Mouse (Mus musculus) MEL (cell line): ENCODE data around the gene Exosc10. TPM values are rescaled to one million over a fixed set of nuclear protein-coding genes. Genes with fewer than 3 reads are reported as not detected.
A peak's percentile ranks its signal among the peaks of the same experiment; 100 is the strongest.

Source experiments
- DNase-seq: peaks from one replicate; pipeline ENCODE4 v3.0.0; 2011; ENCODE audit warnings: low read depth, low spot score
- H3K27ac ChIP-seq: 2 replicates; pipeline ENCODE4 v1.5.1; 2012; ENCODE audit warnings: low read depth, mild to moderate bottlenecking, control low read depth, low read length, moderate library complexity; ENCODE audit not compliant: control insufficient read depth
- H3K27me3 ChIP-seq, 2 experiments: fragments of 150-350 bp in 1 of 2; sonication (generic) in 1 of 2; 2 replicates each; pipeline ENCODE4 v1.6.1; 2012; ENCODE audit warnings: low read length in 2 of 2, mild to moderate bottlenecking in 2 of 2, improper control_type of control experiment in 1 of 2, moderate library complexity in 1 of 2; ENCODE audit not compliant: insufficient read depth in 2 of 2, control insufficient read depth in 1 of 2
- H3K36me3 ChIP-seq, 2 experiments: 2 replicates each; pipeline ENCODE4 v1.6.1; 2012 to 2014; ENCODE audit warnings: low read length in 2 of 2, improper control_type of control experiment in 1 of 2, inconsistent platforms in 1 of 2, mild to moderate bottlenecking in 1 of 2; ENCODE audit not compliant: insufficient read depth in 2 of 2, control insufficient read depth in 1 of 2
- H3K4me1 ChIP-seq, 2 experiments: fragments of 150-350 bp in 1 of 2; sonication (generic) in 1 of 2; 2 replicates each; pipeline ENCODE4 v1.6.1; 2012; ENCODE audit warnings: low read length in 2 of 2, improper control_type of control experiment in 1 of 2, mild to moderate bottlenecking in 1 of 2; ENCODE audit not compliant: insufficient read depth in 2 of 2, control insufficient read depth in 1 of 2
- H3K4me3 ChIP-seq, 2 experiments: fragments of 150-350 bp in 1 of 2; sonication (generic) in 1 of 2; 2 replicates each; pipeline ENCODE4 v1.5.1; 2012; ENCODE audit warnings: low read depth in 2 of 2, low read length in 2 of 2, mild to moderate bottlenecking in 2 of 2, moderate library complexity in 2 of 2, control low read depth in 1 of 2, improper control_type of control experiment in 1 of 2; ENCODE audit not compliant: control insufficient read depth in 1 of 2, insufficient read depth in 1 of 2
- H3K79me2 ChIP-seq: 2 replicates; pipeline ENCODE4 v1.6.1; 2012; ENCODE audit warnings: mild to moderate bottlenecking, low read length, moderate library complexity; ENCODE audit not compliant: control insufficient read depth, poor library complexity, insufficient read depth
- H3K9ac ChIP-seq: 2 replicates; pipeline ENCODE4 v1.6.1; 2012; ENCODE audit warnings: low read depth, mild to moderate bottlenecking, control low read depth, low read length, moderate library complexity; ENCODE audit not compliant: control insufficient read depth, poor library complexity, severe bottlenecking
- H3K9me3 ChIP-seq: fragments of 150-350 bp; sonication (generic); replicated peaks from 2 replicates; pipeline ENCODE4 v1.6.1; 2012; ENCODE audit warnings: mild to moderate bottlenecking, low read length, improper control_type of control experiment, moderate library complexity; ENCODE audit not compliant: insufficient read depth
- BHLHE40 ChIP-seq: IDR thresholded peaks from 2 replicates; pipeline ENCODE4 v1.6.1; 2012; ENCODE audit warnings: low read depth, mild to moderate bottlenecking, inconsistent platforms, low read length, improper control_type of control experiment, borderline replicate concordance
- CHD1 ChIP-seq: IDR thresholded peaks from 2 replicates; pipeline ENCODE4 v1.6.1; 2012; ENCODE audit warnings: low read depth, mild to moderate bottlenecking, inconsistent platforms, low read length, improper control_type of control experiment
- CHD2 ChIP-seq: IDR thresholded peaks from 2 replicates; pipeline ENCODE4 v1.6.1; 2011; ENCODE audit warnings: low read length, improper control_type of control experiment
- E2F4 ChIP-seq: IDR thresholded peaks from 2 replicates; pipeline ENCODE4 v1.6.1; 2011; ENCODE audit warnings: low read depth, low read length, improper control_type of control experiment, borderline replicate concordance
- ELF1 ChIP-seq: IDR thresholded peaks from 2 replicates; pipeline ENCODE4 v1.6.1; 2014; ENCODE audit warnings: low read depth, mild to moderate bottlenecking, inconsistent platforms, low read length, improper control_type of control experiment, moderate library complexity
- ETS1 ChIP-seq: IDR thresholded peaks from 2 replicates; pipeline ENCODE4 v1.6.1; 2012; ENCODE audit warnings: low read depth, mild to moderate bottlenecking, inconsistent platforms, low read length, improper control_type of control experiment, moderate library complexity
- HCFC1 ChIP-seq: IDR thresholded peaks from 2 replicates; pipeline ENCODE4 v1.6.1; 2012; ENCODE audit warnings: low read depth, mild to moderate bottlenecking, inconsistent platforms, low read length, improper control_type of control experiment, moderate library complexity
- MAFK ChIP-seq: IDR thresholded peaks from 2 replicates; pipeline ENCODE4 v1.6.1; 2011; ENCODE audit warnings: low read depth, mild to moderate bottlenecking, low read length, improper control_type of control experiment, borderline replicate concordance
- MAX ChIP-seq: IDR thresholded peaks from 2 replicates; pipeline ENCODE4 v1.6.1; 2011; ENCODE audit warnings: low read length, improper control_type of control experiment
- MEF2A ChIP-seq: IDR thresholded peaks from 2 replicates; pipeline ENCODE4 v1.6.1; 2014; ENCODE audit warnings: low read depth, mild to moderate bottlenecking, inconsistent platforms, low read length, improper control_type of control experiment; ENCODE audit not compliant: poor library complexity, insufficient replicate concordance, severe bottlenecking; ENCODE audit errors: extremely low read depth
- MXI1 ChIP-seq: IDR thresholded peaks from 2 replicates; pipeline ENCODE4 v1.6.1; 2011; ENCODE audit warnings: mild to moderate bottlenecking, low read depth, low read length, improper control_type of control experiment
- MYC ChIP-seq: IDR thresholded peaks from 2 replicates; pipeline ENCODE4 v1.6.1; 2011; ENCODE audit warnings: low read depth, mild to moderate bottlenecking, low read length, improper control_type of control experiment, moderate library complexity
- NELFE ChIP-seq: IDR thresholded peaks from 2 replicates; pipeline ENCODE4 v1.6.1; 2011; ENCODE audit warnings: low read depth, low read length, improper control_type of control experiment
- POLR2A ChIP-seq, 2 experiments: IDR thresholded peaks; 2 replicates each; pipeline ENCODE4 v1.6.1; 2011 to 2012; ENCODE audit warnings: low read length in 2 of 2, mild to moderate bottlenecking in 2 of 2, control low read depth in 1 of 2, improper control_type of control experiment in 1 of 2, low read depth in 1 of 2, moderate library complexity in 1 of 2; ENCODE audit not compliant: control insufficient read depth in 1 of 2, insufficient read depth in 1 of 2, poor library complexity in 1 of 2
- POLR2AphosphoS2 ChIP-seq: IDR thresholded peaks from 2 replicates; pipeline ENCODE4 v1.6.1; 2011; ENCODE audit warnings: low read length, improper control_type of control experiment
- POLR2AphosphoS5 ChIP-seq: IDR thresholded peaks from 2 replicates; pipeline ENCODE4 v1.6.1; 2012; ENCODE audit warnings: low read depth, borderline replicate concordance, mild to moderate bottlenecking, inconsistent platforms, low read length, moderate library complexity, mixed read lengths
- RAD21 ChIP-seq: IDR thresholded peaks from 2 replicates; pipeline ENCODE4 v1.6.1; 2011; ENCODE audit warnings: mild to moderate bottlenecking, low read depth, low read length, improper control_type of control experiment
- RCOR1 ChIP-seq: IDR thresholded peaks from 2 replicates; pipeline ENCODE4 v1.6.1; 2012; ENCODE audit warnings: low read depth, mild to moderate bottlenecking, inconsistent platforms, low read length, improper control_type of control experiment
- SIN3A ChIP-seq: IDR thresholded peaks from 2 replicates; pipeline ENCODE4 v1.6.1; 2012; ENCODE audit warnings: low read length, improper control_type of control experiment, inconsistent platforms
- TAL1 ChIP-seq: IDR thresholded peaks from 2 replicates; pipeline ENCODE4 v1.6.1; 2012; ENCODE audit warnings: mild to moderate bottlenecking, inconsistent platforms, low read length, moderate library complexity, mixed read lengths
- TBP ChIP-seq: IDR thresholded peaks from 2 replicates; pipeline ENCODE4 v1.8.0; 2011; ENCODE audit warnings: low read depth, low read length, improper control_type of control experiment
- TCF12 ChIP-seq: IDR thresholded peaks from 2 replicates; pipeline ENCODE4 v1.6.1; 2014; ENCODE audit warnings: low read depth, mild to moderate bottlenecking, inconsistent platforms, low read length, improper control_type of control experiment, moderate library complexity
- UBTF ChIP-seq: IDR thresholded peaks from 2 replicates; pipeline ENCODE4 v1.6.1; 2012; ENCODE audit warnings: low read depth, mild to moderate bottlenecking, inconsistent platforms, low read length, improper control_type of control experiment, moderate library complexity, borderline replicate concordance; ENCODE audit not compliant: insufficient read depth
- USF1 ChIP-seq: IDR thresholded peaks from 2 replicates; pipeline ENCODE4 v1.6.1; 2014; ENCODE audit warnings: low read depth, mild to moderate bottlenecking, inconsistent platforms, low read length, improper control_type of control experiment, moderate library complexity
- ZMIZ1 ChIP-seq: IDR thresholded peaks from 2 replicates; pipeline ENCODE4 v1.6.1; 2012; ENCODE audit warnings: low read depth, mild to moderate bottlenecking, inconsistent platforms, low read length, improper control_type of control experiment, moderate library complexity
- ZNF384 ChIP-seq: IDR thresholded peaks from 2 replicates; pipeline ENCODE4 v1.6.1; 2012; ENCODE audit warnings: low read depth, mild to moderate bottlenecking, inconsistent platforms, low read length, improper control_type of control experiment
- polyA plus RNA-seq, 2 experiments: library from polyadenylated mRNA; stranded (reverse) in 1 of 2; unstranded in 1 of 2; fragments of >175 nt in 1 of 2; fragments of >200 nt in 1 of 2; gene quantifications; 2 replicates each; pipeline versions ENCODE4 v1.2.1 to v1.2.4; 2012; ENCODE audit warnings: low replicate concordance in 2 of 2, low read depth in 1 of 2; ENCODE audit not compliant: insufficient read length in 2 of 2, insufficient read depth in 1 of 2, missing spikeins in 1 of 2
- total RNA-seq: library from RNA; depleted of rRNA; stranded (reverse); fragments of 300-350 nt; gene quantifications from 2 replicates; pipeline ENCODE4 v1.2.3, GENCODE M21; 2012

Gene Exosc10
- total and polyA plus RNA-seq, 3 experiments: 71.5 to 109 (median 90.5) TPM

- Histone ChIP-seq H3K27ac (peak overlapping the region; percentile 97), H3K27me3 (no peaks in the 10 kb centered on the region), H3K9me3 (no peaks in the 10 kb centered on the region), H3K9ac (peak overlapping the region; percentile 83), H3K4me3 (peak overlapping the region; percentile 53 to 56), H3K79me2 (peaks cover 28% of the 10 kb centered on the region), H3K4me1 (peaks cover 5 to 36% of the 10 kb centered on the region in 2 experiments), H3K36me3 (peaks cover 11 to 16% of the 10 kb centered on the region in 2 experiments; a peak in 3 of 4 replicates)
- TF ChIP-seq E2F4 (peak; percentile 70; the same call in 1 of the 2 replicates), POLR2AphosphoS2 (no peak), NELFE (peak; percentile 16; the same call in 1 of the 2 replicates), POLR2A (IDR thresholded peaks at IDR 0.05; ENCODE audit: control insufficient read depth in 1 of 2, insufficient read depth in 1 of 2, low read depth in 1 of 2, low read length in 2 of 2, poor library complexity in 1 of 2) (no peak), MAX (no peak), MYC (no peak), TAL1 (no peak), RAD21 (no peak), CHD1 (0 out of 2 replicates have a peak, but pooled peaks have one; percentile 84), UBTF (0 out of 2 replicates have a peak, but pooled peaks have one; percentile 9), MXI1 (no peak), BHLHE40 (no peak), HCFC1 (no peak), MEF2A (no peak), ELF1 (no peak), ZMIZ1 (no peak), ETS1 (peak; percentile 53; the same call in 1 of the 2 replicates), ZNF384 (peak; percentile 87), TBP (peak; percentile 79), POLR2AphosphoS5 (no peak), TCF12 (no peak), MAFK (no peak), CHD2 (no peak), RCOR1 (no peak), SIN3A (peak; percentile 84; the same call in 1 of the 2 replicates), USF1 (no peak)
- DNase-seq: peak; percentile 84
Observed at GRCm38 (mm10) chr4:148590421-148591170, 32.4 kb downstream of the Exosc10 start.
